Mouse (Mus musculus) right cerebral cortex, postnatal 25 days (tissue): ENCODE data around the gene Krt8.
A peak's percentile ranks its signal among the peaks of the same experiment; 100 is the strongest.

Source experiments
- DNase-seq: peaks from one replicate; pipeline ENCODE4 v3.0.0; 2022

The Krt8 gene

GRCm38 (mm10) chr15:102004189-102004588, at the start of gene Krt8:
Gene Krt8, minus strand, starts transcription at chr15:102004482.
- DNase-seq: no peak

GRCm38 (mm10) chr15:102051920-102052683, 47.8 kb upstream of the Krt8 start:
- peak; percentile 49 for DNase-seq

- DNase-seq: no peak
These were observed 45.6 kb upstream of the Krt8 start for GRCm38 (mm10) chr15:102049871-102050270.

GRCm38 (mm10) chr15:102048006-102048405, 43.7 kb upstream of the Krt8 start:
- DNase-seq: no peak

GRCm38 (mm10) chr15:102045691-102046090, 41.4 kb upstream of the Krt8 start:
- no peak for DNase-seq

- DNase-seq: no peak
These were observed 40.5 kb upstream of the Krt8 start for GRCm38 (mm10) chr15:102044745-102045144.

- no peak for DNase-seq
These were observed 37.7 kb upstream of the Krt8 start for GRCm38 (mm10) chr15:102041951-102042350.

- DNase-seq: no peak
These were observed 36.0 kb upstream of the Krt8 start for GRCm38 (mm10) chr15:102040277-102040676.

- no peak for DNase-seq
These were observed 30.1 kb upstream of the Krt8 start for GRCm38 (mm10) chr15:102034121-102035053.

GRCm38 (mm10) chr15:102028040-102028439, 23.8 kb upstream of the Krt8 start, which contains the start of gene Krt18:
Gene Krt18, plus strand, starts transcription at chr15:102028180.
- no peak for DNase-seq

GRCm38 (mm10) chr15:102026430-102026829, 22.1 kb upstream of the Krt8 start:
- DNase-seq: no peak

GRCm38 (mm10) chr15:102025136-102025872, 21.0 kb upstream of the Krt8 start:
- no peak for DNase-seq

GRCm38 (mm10) chr15:102023888-102024287, 19.6 kb upstream of the Krt8 start:
- no peak for DNase-seq

- no peak for DNase-seq
These were observed 18.2 kb upstream of the Krt8 start for GRCm38 (mm10) chr15:102022481-102022880.

- no peak for DNase-seq
These were observed 13.7 kb upstream of the Krt8 start for GRCm38 (mm10) chr15:102017918-102018463.

GRCm38 (mm10) chr15:102016787-102017186, 12.5 kb upstream of the Krt8 start:
- DNase-seq: no peak

- DNase-seq: no peak
These were observed 11.8 kb upstream of the Krt8 start for GRCm38 (mm10) chr15:102016096-102016495.

- no peak for DNase-seq
These were observed 10.6 kb upstream of the Krt8 start for GRCm38 (mm10) chr15:102014848-102015247.

GRCm38 (mm10) chr15:102013651-102014050, 9.4 kb upstream of the Krt8 start:
- no peak for DNase-seq

- no peak for DNase-seq
These were observed 8.0 kb upstream of the Krt8 start for GRCm38 (mm10) chr15:102012260-102012765.

- no peak for DNase-seq
These were observed 6.4 kb upstream of the Krt8 start for GRCm38 (mm10) chr15:102010569-102011245.
